Mouse (Mus musculus) heart, embryonic 16.5 days (tissue): ENCODE measurements around the gene Sspo. TPM values are rescaled to one million over a fixed set of nuclear protein-coding genes. Genes with fewer than 3 reads are reported as not detected.

ENCODE experiments used
- ATAC-seq: fragments of 200-750 bp; cut with Nextera tagmentation; replicated peaks from 2 replicates; pipeline ENCODE4 v1.8.0; 2017; ENCODE audit warnings: moderate number of reproducible peaks; ENCODE audit not compliant: insufficient read depth, low FRiP score; ENCODE audit errors: extremely low read depth
- H3K27ac ChIP-seq: fragments of 300-500 bp; sonication (generic); 2 replicates; pipeline ENCODE4 v1.5.1; 2014; ENCODE audit warnings: mild to moderate bottlenecking, low read length, control low read depth, moderate library complexity
- H3K27me3 ChIP-seq: fragments of 300-500 bp; sonication (generic); 2 replicates; pipeline ENCODE4 v1.6.1; 2014; ENCODE audit warnings: low read length, mixed read lengths; ENCODE audit not compliant: control insufficient read depth, insufficient read depth
- H3K36me3 ChIP-seq: fragments of 300-500 bp; sonication (generic); 2 replicates; pipeline ENCODE4 v1.6.1; 2014; ENCODE audit not compliant: control insufficient read depth, insufficient read depth
- H3K4me1 ChIP-seq: fragments of 300-500 bp; sonication (generic); 2 replicates; pipeline ENCODE4 v1.6.1; 2014; ENCODE audit warnings: low read length, mixed read lengths; ENCODE audit not compliant: control insufficient read depth, insufficient read depth
- H3K4me2 ChIP-seq: fragments of 300-500 bp; sonication (generic); 2 replicates; pipeline ENCODE4 v1.6.1; 2014; ENCODE audit warnings: low read depth, mild to moderate bottlenecking, control low read depth, low read length
- H3K4me3 ChIP-seq: fragments of 300-500 bp; sonication (generic); 2 replicates; pipeline ENCODE4 v1.5.1; 2014; ENCODE audit warnings: mild to moderate bottlenecking, control low read depth, low read length
- H3K9ac ChIP-seq: fragments of 300-500 bp; sonication (generic); 2 replicates; pipeline ENCODE4 v1.6.1; 2014; ENCODE audit warnings: low read length, control low read depth
- H3K9me3 ChIP-seq: fragments of 300-500 bp; sonication (generic); replicated peaks from 2 replicates; pipeline ENCODE4 v1.6.1; 2016; ENCODE audit warnings: low read length; ENCODE audit not compliant: control insufficient read depth
- WGBS: fragments of 180-500 bp; shearing (Covaris S2); extraction: QIAGEN DNeasy Blood & Tissue Kit; methylation state at CpG from one replicate; pipeline ENCODE4 v1.1.7; 2014; 5-methylcytosine and 5-hydroxymethylcytosine counted together
- polyA plus RNA-seq: library from polyadenylated mRNA; unstranded; fragments of >200 nt; fragmentation: Nextera tagmentation; extraction: Ambion mirVana; gene quantifications from 2 replicates; pipeline ENCODE4 v1.2.1, GENCODE M21; 2015

The Sspo gene
- polyA plus RNA-seq, 1 experiment from 2014 or later: 0.43 TPM

GRCm38 (mm10) chr6:48464966-48465679, 17.1 kb downstream of the Sspo start:
- no peak for ATAC-seq
- H3K36me3 ChIP-seq: no peaks in the 10 kb centered on the region
- 86% methylated on average over 13 of the region's 13 CpGs for WGBS

GRCm38 (mm10) chr6:48466715-48467114, 18.7 kb downstream of the Sspo start:
- Histone ChIP-seq H3K4me3 (no peak overlapping the region), H3K27ac (no peak overlapping the region), H3K27me3 (no peaks in the 10 kb centered on the region), H3K9me3 (no peaks in the 10 kb centered on the region), H3K4me1 (no peaks in the 10 kb centered on the region), H3K9ac (no peak overlapping the region), H3K4me2 (no peak overlapping the region), H3K36me3 (no peaks in the 10 kb centered on the region)
- ATAC-seq: no peak
- 36% methylated on average over 6 of the region's 6 CpGs for WGBS

More at GRCm38 (mm10) chr6:48464966-48465679, 17.1 kb downstream of the Sspo start:
- no peaks in the 10 kb centered on the region for H3K9me3 ChIP-seq
- no peak overlapping the region for H3K4me3 ChIP-seq
- no peaks in the 10 kb centered on the region for H3K4me1 ChIP-seq
- H3K9ac ChIP-seq: no peak overlapping the region
- H3K27me3 ChIP-seq: no peaks in the 10 kb centered on the region
- H3K4me2 ChIP-seq: no peak overlapping the region
- no peak overlapping the region for H3K27ac ChIP-seq

GRCm38 (mm10) chr6:48467490-48467889, 19.5 kb downstream of the Sspo start:
- no peak overlapping the region for H3K4me3 ChIP-seq
- no peaks in the 10 kb centered on the region for H3K27me3 ChIP-seq
- 69% methylated on average over 7 of the region's 7 CpGs for WGBS
- H3K36me3 ChIP-seq: no peaks in the 10 kb centered on the region
- no peak overlapping the region for H3K27ac ChIP-seq
- no peaks in the 10 kb centered on the region for H3K4me1 ChIP-seq
- no peak overlapping the region for H3K9ac ChIP-seq
- H3K9me3 ChIP-seq: no peaks in the 10 kb centered on the region
- no peak for ATAC-seq
- H3K4me2 ChIP-seq: no peak overlapping the region

GRCm38 (mm10) chr6:48470739-48471138, 22.7 kb downstream of the Sspo start:
- no peak overlapping the region for H3K27ac ChIP-seq
- no peak overlapping the region for H3K4me2 ChIP-seq
- H3K9me3 ChIP-seq: no peaks in the 10 kb centered on the region
- H3K27me3 ChIP-seq: no peaks in the 10 kb centered on the region
- no peak for ATAC-seq
- H3K36me3 ChIP-seq: no peaks in the 10 kb centered on the region
- H3K9ac ChIP-seq: no peak overlapping the region
- H3K4me3 ChIP-seq: no peak overlapping the region
- WGBS: 62% methylated on average over 2 of the region's 2 CpGs
- no peaks in the 10 kb centered on the region for H3K4me1 ChIP-seq

GRCm38 (mm10) chr6:48478446-48478845, 30.4 kb downstream of the Sspo start:
- H3K9me3 ChIP-seq: no peaks in the 10 kb centered on the region
- no peaks in the 10 kb centered on the region for H3K27me3 ChIP-seq
- no peaks in the 10 kb centered on the region for H3K4me1 ChIP-seq
- H3K9ac ChIP-seq: no peak overlapping the region
- no peak for ATAC-seq
- no peak overlapping the region for H3K27ac ChIP-seq
- no peaks in the 10 kb centered on the region for H3K36me3 ChIP-seq
- H3K4me3 ChIP-seq: no peak overlapping the region
- 74% methylated on average over 4 of the region's 4 CpGs for WGBS
- no peak overlapping the region for H3K4me2 ChIP-seq

- H3K36me3 ChIP-seq: no peaks in the 10 kb centered on the region
- no peaks in the 10 kb centered on the region; the same call in 1 of the 2 replicates for H3K4me1 ChIP-seq
- no peak overlapping the region for H3K27ac ChIP-seq
- no peaks in the 10 kb centered on the region for H3K9me3 ChIP-seq
- no peak for ATAC-seq
- H3K4me2 ChIP-seq: no peak overlapping the region
- no peak overlapping the region for H3K9ac ChIP-seq
- no peak overlapping the region for H3K4me3 ChIP-seq
- H3K27me3 ChIP-seq: no peaks in the 10 kb centered on the region
- WGBS: 77% methylated on average over 5 of the region's 5 CpGs
These were observed 34.5 kb downstream of the Sspo start for GRCm38 (mm10) chr6:48482501-48482900.

GRCm38 (mm10) chr6:48487747-48488725, 40.0 kb downstream of the Sspo start:
- 10% methylated on average over 16 of the region's 25 CpGs for WGBS
- peaks cover 3% of the 10 kb centered on the region; the same call in 1 of the 2 replicates for H3K27me3 ChIP-seq
- peak; percentile 38; the same call in 1 of the 2 replicates for ATAC-seq
- H3K4me2 ChIP-seq: peak overlapping the region; percentile 45
- peak overlapping the region; percentile 41; the same call in 1 of the 2 replicates for H3K9ac ChIP-seq
- no peaks in the 10 kb centered on the region for H3K9me3 ChIP-seq
- H3K4me3 ChIP-seq: peak overlapping the region; percentile 24; the same call in 1 of the 2 replicates
- H3K36me3 ChIP-seq: no peaks in the 10 kb centered on the region
- H3K27ac ChIP-seq: peak overlapping the region; percentile 37; the same call in 1 of the 2 replicates
- peaks cover 10% of the 10 kb centered on the region; the same call in 1 of the 2 replicates for H3K4me1 ChIP-seq

GRCm38 (mm10) chr6:48489741-48490140, 41.7 kb downstream of the Sspo start:
- H3K36me3 ChIP-seq: no peaks in the 10 kb centered on the region
- peaks cover 3% of the 10 kb centered on the region; the same call in 1 of the 2 replicates for H3K27me3 ChIP-seq

More at GRCm38 (mm10) chr6:48489741-48490140, 41.7 kb downstream of the Sspo start:
- no peak for ATAC-seq
- no peak overlapping the region for H3K27ac ChIP-seq
- H3K9me3 ChIP-seq: no peaks in the 10 kb centered on the region
- H3K9ac ChIP-seq: no peak overlapping the region
- H3K4me1 ChIP-seq: peaks cover 10% of the 10 kb centered on the region; the same call in 1 of the 2 replicates
- WGBS: 86% methylated on average over 3 of the region's 3 CpGs
- no peak overlapping the region for H3K4me2 ChIP-seq
- H3K4me3 ChIP-seq: no peak overlapping the region
